Mouse (Mus musculus) frontal cortex, adult 2 months (tissue): ENCODE results near the gene Numbl. TPM values are rescaled to one million over a fixed set of nuclear protein-coding genes. Genes with fewer than 3 reads are reported as not detected.

Experiments
- DNase-seq, 2 experiments: peaks; one replicate each; pipeline ENCODE4 v3.0.0; 2022; ENCODE audit warnings: low spot score in 1 of 2; ENCODE audit errors: extremely low spot score in 1 of 2
- polyA plus RNA-seq: library from polyadenylated mRNA; depleted of rRNA; stranded (reverse); fragments of >200 nt; gene quantifications from 2 replicates; pipeline ENCODE4 v1.2.3, GENCODE M21; 2012; rRNA removed

Numbl gene
- polyA plus RNA-seq, 1 experiment: 95.1 TPM

DNA sequence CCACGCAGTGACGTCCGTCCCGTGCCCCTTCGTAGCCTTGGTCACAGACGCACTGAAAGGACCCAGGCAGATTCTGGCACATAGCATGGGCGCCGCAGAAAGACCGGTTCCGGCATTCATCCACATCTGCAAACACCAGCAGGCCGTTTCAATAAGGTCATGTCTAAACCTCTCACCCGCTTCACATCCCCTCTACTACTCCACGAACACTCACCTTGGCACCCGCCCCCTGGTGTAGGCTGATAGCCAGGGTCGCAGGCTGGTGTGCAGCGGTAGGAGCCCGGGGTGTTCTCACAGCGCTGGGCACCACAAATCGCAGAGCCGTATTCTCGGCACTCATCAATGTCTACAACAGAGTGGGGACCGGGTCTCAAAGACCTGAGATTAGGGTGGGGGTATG, 61.2 kb downstream of the Numbl start:
- no peak for DNase-seq

DNA sequence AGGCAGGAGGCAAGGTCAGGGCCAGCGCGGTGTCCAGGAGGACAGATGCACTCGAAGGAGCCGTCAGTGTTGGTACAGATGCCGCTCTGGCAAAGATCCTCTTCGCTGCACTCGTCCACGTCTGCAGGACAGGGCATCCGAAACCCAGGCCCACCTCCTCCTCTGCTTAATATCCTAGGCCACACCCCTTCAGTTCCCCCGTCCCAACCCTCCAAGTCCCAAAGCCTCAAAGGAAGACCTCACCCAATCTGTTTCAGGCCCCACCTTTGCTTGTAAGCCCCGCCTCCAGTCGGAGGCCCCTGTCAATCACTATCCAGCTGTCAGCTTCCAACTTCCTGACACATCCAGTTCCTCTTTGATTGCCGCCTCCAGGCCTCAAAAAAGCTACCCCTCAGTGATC, 64.1 kb downstream of the Numbl start:
- DNase-seq: no peak

DNA sequence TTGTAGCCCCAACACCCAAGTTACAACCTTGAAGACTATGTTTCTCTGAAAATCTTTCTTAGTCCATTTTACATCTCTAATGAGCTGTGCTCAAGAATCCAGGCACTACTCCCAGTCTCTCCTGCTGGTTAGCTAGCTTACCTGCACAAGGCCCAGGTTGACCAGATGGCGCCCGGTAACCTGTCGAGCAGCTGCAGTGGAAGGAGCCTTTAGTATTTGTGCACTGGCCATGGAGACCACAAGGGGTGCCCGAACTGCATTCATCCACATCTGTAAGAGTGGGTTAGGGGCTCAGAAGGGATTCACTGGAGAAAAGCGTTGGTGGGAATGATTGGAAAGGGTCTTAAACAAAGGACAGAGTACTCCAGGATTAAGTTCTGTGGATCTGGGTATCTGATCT, 64.8 kb downstream of the Numbl start:
- no peak for DNase-seq

DNA sequence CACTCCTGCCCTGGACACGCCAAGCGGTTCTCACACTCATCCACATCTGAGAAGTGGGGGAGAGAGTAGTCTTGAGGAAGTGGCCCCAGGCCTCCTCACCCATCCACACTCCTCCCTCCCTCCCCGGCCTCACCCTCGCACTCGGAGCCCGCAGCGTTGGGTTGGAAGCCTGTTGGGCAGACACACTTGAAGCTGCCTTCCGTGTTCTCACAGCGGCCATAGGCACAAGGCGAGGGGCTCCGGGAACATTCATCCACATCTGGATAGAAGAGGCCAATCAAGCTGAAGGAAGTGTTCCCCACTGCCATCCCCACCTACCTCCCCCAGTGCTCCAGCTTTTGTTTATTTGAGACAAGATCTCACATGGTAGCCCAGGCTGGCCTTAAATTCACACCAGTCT, 65.9 kb downstream of the Numbl start:
- DNase-seq: no peak

DNA sequence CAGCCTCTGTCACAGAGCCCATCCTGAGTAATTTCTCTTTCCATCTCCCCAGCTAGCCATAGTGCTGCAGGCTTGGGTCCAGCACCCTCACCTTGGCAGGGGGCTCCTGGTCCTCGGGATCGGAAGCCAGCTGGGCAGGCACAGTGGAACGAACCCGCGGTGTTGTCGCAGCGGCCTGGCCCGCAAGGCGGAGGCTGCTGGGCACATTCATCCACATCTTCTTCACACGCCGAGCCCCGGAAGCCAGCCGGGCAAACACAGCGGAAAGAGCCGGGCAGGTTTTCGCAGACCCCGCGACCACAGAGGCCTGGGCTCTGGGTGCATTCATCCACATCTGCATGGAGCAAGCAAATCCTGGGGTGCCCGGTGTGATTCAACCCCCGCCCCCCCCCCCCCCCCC, 66.7 kb downstream of the Numbl start:
- DNase-seq: no peak

DNA sequence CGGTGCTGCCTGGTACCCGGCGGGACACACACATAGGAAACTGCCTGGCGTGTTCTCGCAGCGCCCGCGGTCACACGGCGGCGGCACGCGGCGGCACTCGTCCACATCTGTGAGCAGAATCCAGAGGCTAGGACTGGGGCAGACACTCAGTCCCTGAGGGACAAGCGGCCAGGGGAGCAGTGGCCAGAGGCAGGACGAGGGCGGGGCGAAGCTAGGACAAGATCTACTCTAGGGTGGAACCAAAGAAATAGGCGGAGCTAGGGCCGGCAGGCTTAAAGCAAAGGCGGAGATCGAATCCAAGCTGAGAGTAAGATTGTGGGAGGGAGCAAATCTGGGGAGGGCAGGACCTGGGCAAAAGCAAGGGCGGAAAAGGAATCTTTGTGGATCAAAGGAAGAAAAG, 67.5 kb downstream of the Numbl start:
- no peak for DNase-seq

DNA sequence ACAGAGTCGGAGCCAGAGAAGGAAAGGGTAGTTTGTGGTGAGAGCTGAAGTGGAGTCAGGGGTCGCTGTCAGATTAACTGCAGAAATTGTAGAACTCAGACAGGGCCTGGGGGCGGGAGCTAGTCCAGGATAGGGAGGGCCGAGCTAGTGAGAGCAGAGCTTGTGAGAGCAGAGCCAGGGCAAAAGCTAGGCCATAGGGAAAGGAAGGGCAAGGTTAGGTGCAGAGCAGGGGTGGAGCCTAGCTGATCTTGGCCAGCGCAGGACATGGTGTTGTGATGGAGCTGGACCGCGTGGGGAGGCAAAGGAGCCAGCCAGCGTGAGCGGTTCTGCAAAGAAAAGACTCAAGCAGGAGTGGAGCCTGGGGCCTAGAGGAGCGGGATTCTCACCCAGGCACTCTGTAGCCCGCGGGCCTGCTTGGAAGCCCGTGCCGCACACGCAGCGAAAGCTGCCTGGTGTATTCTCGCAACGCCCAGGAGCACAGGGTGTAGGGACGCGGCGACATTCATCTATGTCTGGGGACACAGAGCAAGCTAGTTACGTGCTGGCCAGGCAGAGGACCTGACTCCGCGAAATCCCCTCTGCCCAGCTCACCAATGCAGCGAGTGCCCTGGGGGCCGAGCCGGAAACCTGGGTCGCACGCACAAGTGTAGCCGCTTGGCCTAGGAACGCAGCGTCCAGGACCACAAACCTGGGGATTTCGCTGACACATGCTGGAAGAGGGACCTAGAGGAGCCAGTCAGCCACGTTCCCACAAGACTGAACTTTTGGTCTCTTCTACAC, 68.1 kb downstream of the Numbl start:
- no peak for DNase-seq

DNA sequence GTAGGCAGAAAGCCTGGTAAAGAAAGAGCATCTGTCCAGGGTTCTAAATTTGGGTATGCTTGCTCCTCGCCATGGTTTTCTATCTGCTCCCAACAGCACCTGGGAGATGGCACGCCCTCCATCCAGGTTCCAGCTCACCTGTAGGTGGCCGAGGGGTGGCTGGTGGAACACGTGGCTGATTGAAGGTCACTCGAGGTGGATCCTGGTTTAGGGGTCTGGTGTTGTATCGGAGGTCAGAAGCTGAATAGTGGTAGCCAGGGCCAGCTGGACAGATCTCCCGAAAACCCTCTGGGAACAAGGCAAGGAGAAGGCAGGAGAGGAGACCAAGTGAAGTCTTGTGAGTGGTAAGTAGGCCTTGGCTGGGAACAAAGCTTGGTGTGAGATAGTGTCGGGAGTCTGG, 69.3 kb downstream of the Numbl start:
- DNase-seq: no peak

DNA sequence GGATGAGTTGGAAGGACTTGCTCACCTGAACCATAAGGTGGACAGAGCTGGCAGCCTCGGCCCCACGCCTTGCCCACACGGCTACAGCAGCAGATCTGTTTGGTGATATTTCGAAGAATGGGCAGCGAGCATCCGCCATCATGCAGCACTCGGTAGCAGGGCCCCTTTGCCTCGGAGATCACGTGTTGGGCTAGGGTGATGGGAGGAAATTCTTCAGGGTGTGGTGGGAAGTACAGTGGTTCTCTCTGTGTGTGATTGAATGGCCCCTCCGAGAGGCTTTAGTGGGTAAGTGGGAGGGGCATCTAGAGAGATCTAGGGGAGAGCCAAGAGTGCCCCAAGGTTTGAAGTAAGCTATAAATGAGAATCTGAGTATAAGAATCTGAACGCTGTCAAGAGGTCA, 69.9 kb downstream of the Numbl start:
- no peak for DNase-seq

DNA sequence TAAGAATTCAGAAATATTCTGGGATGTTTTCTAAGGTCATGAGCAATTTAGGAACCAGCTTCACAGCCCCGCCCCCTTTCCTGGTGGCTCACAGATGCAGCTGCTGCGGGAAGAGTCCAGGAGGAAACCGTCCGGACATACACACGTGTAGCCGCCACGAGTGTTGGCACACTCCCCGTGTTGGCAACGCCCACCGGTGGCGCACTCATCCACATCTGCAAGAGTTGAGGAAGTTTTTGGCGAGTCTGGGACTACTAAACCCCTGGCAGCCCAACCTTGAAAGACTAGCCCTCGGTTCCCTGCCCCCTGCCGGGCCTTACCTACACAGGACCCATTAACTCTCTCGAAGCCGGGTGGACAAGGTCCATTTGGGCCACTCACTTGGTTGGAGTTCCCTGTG, 70.4 kb downstream of the Numbl start:
- no peak for DNase-seq

DNA sequence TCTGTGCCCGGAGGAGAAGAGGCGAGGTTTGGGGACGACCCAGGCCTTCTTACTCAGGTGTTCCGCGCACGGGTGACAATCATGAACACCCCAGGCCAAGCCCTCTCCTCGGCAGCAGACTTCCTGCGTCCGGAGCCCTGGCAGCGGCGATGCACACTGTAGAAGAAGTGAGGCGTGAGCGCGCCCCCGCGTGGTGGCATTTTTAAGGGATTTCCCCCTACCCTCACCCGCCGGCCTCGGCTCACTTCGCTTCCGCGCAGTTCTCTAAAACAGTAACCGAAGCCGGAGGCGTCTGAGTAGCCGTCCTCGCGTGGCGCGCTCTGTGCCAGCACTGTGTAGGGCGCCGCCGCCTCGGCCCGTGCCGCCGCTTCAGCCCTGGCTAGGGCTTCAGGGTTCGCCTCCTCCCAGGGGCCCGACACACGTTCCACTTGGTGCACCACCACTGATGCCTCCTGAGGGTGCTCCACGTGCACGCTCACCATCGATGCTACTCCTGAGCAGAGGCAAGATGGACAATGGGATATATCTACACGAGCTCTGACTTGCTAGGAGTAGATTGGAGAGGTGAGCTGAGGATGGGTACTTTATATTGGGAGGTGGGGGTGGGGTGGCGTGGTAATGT, 71.2 kb downstream of the Numbl start:
- DNase-seq: peak in 1 of 2 experiments; percentile 87

DNA sequence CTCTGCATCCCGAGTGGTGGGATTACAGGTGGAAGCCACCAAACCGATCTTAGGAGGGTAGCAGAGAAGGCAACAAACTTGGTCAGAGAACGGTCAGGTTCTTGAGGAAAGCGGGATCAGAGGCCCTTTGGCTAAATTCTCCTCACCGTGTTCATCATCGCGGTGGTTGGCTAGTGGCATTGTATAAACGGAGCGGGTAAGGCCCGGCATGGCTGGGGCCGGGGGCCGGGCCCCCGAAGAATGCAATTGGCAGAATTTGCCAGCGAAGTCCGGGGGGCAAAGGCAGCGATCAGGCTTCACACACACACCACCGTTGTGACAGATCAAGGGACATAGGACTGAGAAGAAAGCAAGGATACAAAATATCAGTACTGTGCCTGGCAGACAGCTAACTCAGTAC, 71.7 kb downstream of the Numbl start:
- DNase-seq: no peak

DNA sequence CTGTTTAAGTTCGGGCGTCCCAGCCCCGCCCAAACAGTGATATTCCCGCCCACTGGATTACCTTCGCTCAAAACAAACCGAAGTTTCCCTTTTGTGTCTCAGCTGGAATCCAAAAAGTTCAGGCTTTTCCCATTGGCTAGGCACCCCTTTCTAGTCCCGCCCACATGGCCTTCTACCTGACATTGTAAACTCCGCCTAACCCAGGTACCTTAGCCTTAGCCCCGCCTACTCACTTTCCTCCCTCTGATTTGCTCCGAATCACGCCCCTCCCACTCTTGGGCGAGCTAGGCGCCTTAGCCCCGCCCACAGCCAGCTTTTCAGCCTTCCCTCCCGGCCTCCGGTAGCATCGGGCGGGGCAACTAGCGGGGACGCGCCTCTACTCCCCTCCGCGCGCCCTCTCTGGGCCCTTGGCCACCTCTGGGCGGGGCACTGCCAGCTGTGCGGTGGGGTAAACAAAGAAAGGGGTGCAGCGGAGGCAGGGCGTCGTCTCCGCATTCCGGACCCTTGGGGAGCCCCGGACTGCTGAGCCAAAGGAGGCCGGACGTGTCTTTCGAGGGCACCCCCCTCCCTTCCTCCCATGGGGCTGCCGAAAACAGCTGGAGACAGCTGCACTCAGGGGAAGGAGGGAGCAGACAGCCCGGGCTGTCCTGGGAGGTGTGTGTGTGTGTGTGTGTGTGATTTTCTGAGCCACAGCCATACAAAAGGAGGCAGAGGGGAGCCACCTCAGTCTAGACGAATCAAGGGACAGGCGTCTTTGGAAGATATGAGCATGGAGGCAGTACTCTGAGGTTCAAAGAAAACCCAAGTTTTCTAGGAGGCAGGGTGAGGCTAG, 72.7 kb downstream of the Numbl start:
- DNase-seq: peak; percentile 53 to 68

DNA sequence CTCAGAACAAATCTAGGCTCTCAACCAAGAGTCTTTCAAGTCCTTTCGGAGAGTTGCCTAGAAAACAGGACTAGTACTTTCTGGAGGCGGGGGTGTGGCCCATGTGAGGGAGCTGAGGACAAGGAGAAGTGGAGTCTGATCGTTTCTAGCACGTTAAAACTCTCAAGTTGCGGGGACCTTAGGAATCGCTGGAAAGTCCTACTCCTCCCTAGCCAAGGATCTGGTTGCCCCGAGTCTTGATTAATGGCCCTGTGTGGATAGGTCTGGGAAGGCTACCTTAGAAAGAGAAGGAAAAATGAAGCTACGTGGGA, 73.3 kb downstream of the Numbl start:
- DNase-seq: no peak

Other genes with a start within 250 kb of the Numbl start
- gene Cyp2a12, start 229.4 kb upstream of the Numbl start, polyA plus RNA-seq: not detected in 2 replicates
- gene Cyp2f2, start 138.5 kb upstream of the Numbl start, polyA plus RNA-seq: 1.2 and 3.7 TPM in 2 replicates
- gene Cyp2t4, start 104.7 kb upstream of the Numbl start, polyA plus RNA-seq: not detected in 2 replicates
- gene Egln2, start 91.6 kb upstream of the Numbl start, polyA plus RNA-seq: 96.1 and 102 TPM in 2 replicates
- 124 and 128 TPM in 2 replicates for gene Rab4b, start 79.5 kb upstream of the Numbl start, polyA plus RNA-seq
- gene Gm21983, start 77.3 kb upstream of the Numbl start, polyA plus RNA-seq: 0.18 and 0.29 TPM in 2 replicates
- gene Mia, start 77.3 kb upstream of the Numbl start, polyA plus RNA-seq: 4.4 TPM in 2 replicates
- 17.5 and 17.7 TPM in 2 replicates for gene BC024978, start 62.7 kb upstream of the Numbl start, polyA plus RNA-seq
- gene Snrpa, start 62.2 kb upstream of the Numbl start, polyA plus RNA-seq: 190 and 196 TPM in 2 replicates
- 5.2 and 6.7 TPM in 2 replicates for gene Itpkc, start 29.8 kb upstream of the Numbl start, polyA plus RNA-seq
- 39.1 and 40.5 TPM in 2 replicates for gene Coq8b, start 25.4 kb upstream of the Numbl start, polyA plus RNA-seq
- gene Ltbp4, start 79.3 kb downstream of the Numbl start, polyA plus RNA-seq: 68.8 and 69.8 TPM in 2 replicates
- gene Shkbp1, start 97.6 kb downstream of the Numbl start, polyA plus RNA-seq: 58.4 and 62.8 TPM in 2 replicates
- 0.25 TPM in 1 of 2 replicates, not detected in the other for gene Gm20479, start 99.0 kb downstream of the Numbl start, polyA plus RNA-seq
- gene Sptbn4, start 189.3 kb downstream of the Numbl start, polyA plus RNA-seq: 131 and 135 TPM in 2 replicates
- gene Blvrb, start 189.5 kb downstream of the Numbl start, polyA plus RNA-seq: 21.4 and 23.6 TPM in 2 replicates
- gene Sertad3, start 215.3 kb downstream of the Numbl start, polyA plus RNA-seq: 3.8 and 5.0 TPM in 2 replicates
- 14.0 and 16.9 TPM in 2 replicates for gene Sertad1, start 228.5 kb downstream of the Numbl start, polyA plus RNA-seq
- gene Prx, start 240.9 kb downstream of the Numbl start, polyA plus RNA-seq: 0.29 and 0.46 TPM in 2 replicates